In the genomic region with DNA sequence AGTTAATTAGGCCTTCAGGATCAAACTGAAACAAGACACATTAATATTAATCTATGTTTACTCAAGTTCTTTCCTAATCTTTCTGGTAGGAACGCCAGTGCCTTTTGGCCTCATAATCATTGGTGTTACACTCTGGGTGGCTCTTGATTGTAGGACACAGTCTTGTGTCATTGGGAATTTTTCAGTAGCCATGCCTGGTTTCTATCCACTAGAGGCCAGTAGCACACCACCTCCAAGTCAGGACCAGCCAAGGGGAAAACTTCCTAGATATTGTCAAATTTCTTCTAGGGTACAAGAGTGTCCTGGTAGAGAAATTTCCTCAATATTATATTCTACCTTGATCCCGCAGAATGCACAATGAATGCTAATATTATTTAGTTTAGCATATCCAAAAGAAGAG, we compare ENCODE assay signal across 8 mouse cellular contexts.
A peak's percentile ranks its signal among the peaks of the same experiment; 100 is the strongest.
DNase-seq lines count a peak whose midpoint lies in the region; ATAC-seq and TF ChIP-seq lines count a peak whose summit lies in the region.

No protein-coding gene starts in this region.

- TF ChIP-seq CTCF in kidney, postnatal 0 days (IDR thresholded peaks at IDR 0.05; ENCODE audit: low read depth) = peak; percentile 88
- peak; percentile 83 for TF ChIP-seq CTCF in lung, postnatal 0 days (IDR thresholded peaks at IDR 0.05)

- no peaks in the 10 kb centered on the region for H3K4me1 ChIP-seq in forebrain, embryonic 12.5 days
- H3K4me1 ChIP-seq in forebrain, embryonic 11.5 days (replicated peaks; ENCODE audit: control insufficient read depth, insufficient read depth, low read length) = no peaks in the 10 kb centered on the region
- H3K4me1 ChIP-seq in embryonic facial prominence, embryonic 10.5 days = no peaks in the 10 kb centered on the region
- H3K4me1 ChIP-seq in kidney, postnatal 0 days (replicated peaks; ENCODE audit: insufficient read depth, low read length) = no peaks in the 10 kb centered on the region
- no peaks in the 10 kb centered on the region for H3K4me1 ChIP-seq in lung, postnatal 0 days (ENCODE audit: insufficient read depth, low read depth, low read length)

- TF ChIP-seq EP300 in lung, postnatal 0 days (IDR thresholded peaks at IDR 0.05) = no peak

- H3K9ac ChIP-seq in forebrain, embryonic 12.5 days = no peak overlapping the region
- no peak overlapping the region for H3K9ac ChIP-seq in forebrain, embryonic 11.5 days (ENCODE audit: low read length)
- no peak overlapping the region for H3K9ac ChIP-seq in kidney, postnatal 0 days (ENCODE audit: low read depth, low read length)
- H3K9ac ChIP-seq in lung, postnatal 0 days (replicated peaks; ENCODE audit: low read depth) = no peak overlapping the region

- H3K27ac ChIP-seq in forebrain, embryonic 12.5 days = no peak overlapping the region
- H3K27ac ChIP-seq in forebrain, embryonic 11.5 days (ENCODE audit: low read depth, low read length) = no peak overlapping the region
- no peak overlapping the region for H3K27ac ChIP-seq in embryonic facial prominence, embryonic 10.5 days (replicated peaks)
- no peak overlapping the region for H3K27ac ChIP-seq in kidney, postnatal 0 days
- no peak overlapping the region for H3K27ac ChIP-seq in lung, postnatal 0 days (ENCODE audit: low read length)

- 56% methylated on average over 2 of the region's 2 CpGs for WGBS in forebrain, embryonic 12.5 days
- WGBS in forebrain, embryonic 11.5 days = 53% methylated on average over 2 of the region's 2 CpGs
- WGBS in embryonic facial prominence, embryonic 10.5 days = 51% methylated on average over 2 of the region's 2 CpGs
- WGBS in kidney, postnatal 0 days = 46% methylated on average over 2 of the region's 2 CpGs
- 25% methylated on average over 2 of the region's 2 CpGs for WGBS in lung, postnatal 0 days

- H3K27me3 ChIP-seq in forebrain, embryonic 12.5 days = no peaks in the 10 kb centered on the region
- H3K27me3 ChIP-seq in forebrain, embryonic 11.5 days (ENCODE audit: control insufficient read depth, insufficient read depth, low read length) = no peaks in the 10 kb centered on the region
- H3K27me3 ChIP-seq in embryonic facial prominence, embryonic 10.5 days (replicated peaks; ENCODE audit: low read depth, poor library complexity, severe bottlenecking) = no peaks in the 10 kb centered on the region
- no peaks in the 10 kb centered on the region for H3K27me3 ChIP-seq in kidney, postnatal 0 days (ENCODE audit: insufficient read depth, low read length)
- no peaks in the 10 kb centered on the region for H3K27me3 ChIP-seq in lung, postnatal 0 days (replicated peaks; ENCODE audit: insufficient read depth, low read length)

- H3K4me2 ChIP-seq in forebrain, embryonic 12.5 days = no peak overlapping the region
- no peak overlapping the region for H3K4me2 ChIP-seq in forebrain, embryonic 11.5 days (ENCODE audit: low read depth, low read length, severe bottlenecking)
- H3K4me2 ChIP-seq in kidney, postnatal 0 days (ENCODE audit: low read length) = no peak overlapping the region
- H3K4me2 ChIP-seq in lung, postnatal 0 days (replicated peaks; ENCODE audit: low read depth, low read length) = no peak overlapping the region

- H3K36me3 ChIP-seq in forebrain, embryonic 12.5 days (replicated peaks) = no peaks in the 10 kb centered on the region
- H3K36me3 ChIP-seq in forebrain, embryonic 11.5 days (ENCODE audit: control insufficient read depth, insufficient read depth, low read length) = no peaks in the 10 kb centered on the region
- no peaks in the 10 kb centered on the region for H3K36me3 ChIP-seq in embryonic facial prominence, embryonic 10.5 days (replicated peaks)
- H3K36me3 ChIP-seq in kidney, postnatal 0 days (ENCODE audit: insufficient read depth, low read length) = no peaks in the 10 kb centered on the region
- no peaks in the 10 kb centered on the region for H3K36me3 ChIP-seq in lung, postnatal 0 days (ENCODE audit: insufficient read depth, low read length)

- DNase-seq in forebrain, embryonic 11.5 days (ENCODE audit: low spot score) = no peak
- DNase-seq in urinary bladder, postnatal 25 days (ENCODE audit: low spot score) = peak; percentile 9
- no peak for DNase-seq in urinary bladder, adult 2 months (ENCODE audit: low spot score)
- DNase-seq in embryonic facial prominence, embryonic 10.5 days (ENCODE audit: low spot score) = peak; percentile 39
- DNase-seq in kidney, postnatal 0 days (ENCODE audit: low spot score) = peak; percentile 79
- DNase-seq in lung, postnatal 0 days (ENCODE audit: low spot score) = peak; percentile 68
- DNase-seq in telencephalon, adult 2 months (ENCODE audit: low read depth, low spot score) = peak; percentile 19

- ATAC-seq in forebrain, embryonic 12.5 days (ENCODE audit: low FRiP score) = 0 out of 2 replicates have a peak, but pooled peaks have one; percentile 61
- ATAC-seq in forebrain, embryonic 11.5 days (replicated peaks; ENCODE audit: low FRiP score) = no peak
- ATAC-seq in kidney, postnatal 0 days (replicated peaks; ENCODE audit: low FRiP score, low read depth) = 0 out of 2 replicates have a peak, but pooled peaks have one; percentile 40
- ATAC-seq in lung, postnatal 0 days = peak; percentile 57

- no peaks in the 10 kb centered on the region for H3K9me3 ChIP-seq in forebrain, embryonic 12.5 days
- H3K9me3 ChIP-seq in forebrain, embryonic 11.5 days (ENCODE audit: control insufficient read depth, low read length) = no peaks in the 10 kb centered on the region
- H3K9me3 ChIP-seq in embryonic facial prominence, embryonic 10.5 days = no peaks in the 10 kb centered on the region
- H3K9me3 ChIP-seq in kidney, postnatal 0 days (replicated peaks; ENCODE audit: low read length) = no peaks in the 10 kb centered on the region
- H3K9me3 ChIP-seq in lung, postnatal 0 days (ENCODE audit: low read length) = no peaks in the 10 kb centered on the region

- no peak overlapping the region for H3K4me3 ChIP-seq in forebrain, embryonic 12.5 days (replicated peaks)
- H3K4me3 ChIP-seq in forebrain, embryonic 11.5 days (ENCODE audit: low read depth, low read length) = no peak overlapping the region
- no peak overlapping the region for H3K4me3 ChIP-seq in embryonic facial prominence, embryonic 10.5 days
- no peak overlapping the region for H3K4me3 ChIP-seq in kidney, postnatal 0 days (replicated peaks; ENCODE audit: low read depth, low read length)
- no peak overlapping the region for H3K4me3 ChIP-seq in lung, postnatal 0 days (ENCODE audit: low read depth, low read length)

Comparison
In these comparisons a context has a peak if more than half of its experiments do, and no peak if none do; other contexts are left out.
1. DNase-seq: peak in urinary bladder, postnatal 25 days (single experiment), embryonic facial prominence, embryonic 10.5 days (single experiment), kidney, postnatal 0 days (single experiment), lung, postnatal 0 days (single experiment) and telencephalon, adult 2 months (single experiment); none in forebrain, embryonic 11.5 days (single experiment) and urinary bladder, adult 2 months (single experiment).